Mouse (Mus musculus): ENCODE data around the gene Bdp1.

DNA sequence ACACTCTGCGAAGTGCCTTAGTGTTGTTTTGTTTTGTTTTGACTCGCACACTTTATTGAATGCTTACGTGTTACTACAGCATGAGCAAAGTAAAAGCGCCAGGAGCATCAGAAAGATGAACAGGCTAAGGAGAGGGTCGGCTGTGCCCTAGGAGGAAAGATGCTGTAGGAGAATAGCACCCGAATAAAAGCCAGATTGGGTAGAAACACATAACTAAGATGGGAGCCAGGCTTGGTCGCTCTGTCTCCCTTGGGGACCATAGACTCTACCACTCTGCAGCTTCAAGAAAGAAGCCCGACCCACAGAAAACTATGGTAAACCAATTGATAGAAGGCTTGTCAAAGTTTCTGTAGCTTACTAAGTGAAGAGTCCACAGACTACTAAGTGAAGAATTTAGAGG is 87.9 kb downstream of the Bdp1 start:
- TF ChIP-seq POLR2A (IDR thresholded peaks at IDR 0.05; ENCODE audit: control insufficient read depth, extremely low read depth, insufficient read depth, low read length, poor library complexity) (no peak), CTCF (IDR thresholded peaks at IDR 0.05; ENCODE audit: borderline replicate concordance, control insufficient read depth, extremely low read depth, insufficient read depth, low read length, poor library complexity) (no peak)
